Mouse (Mus musculus): ENCODE measurements around the gene Setdb1. TPM values are rescaled to one million over a fixed set of nuclear protein-coding genes. Genes with fewer than 3 reads are reported as not detected.

Setdb1 gene
- polyA plus RNA-seq (2017; shearing (Covaris generic)): 38.1 TPM

DNA sequence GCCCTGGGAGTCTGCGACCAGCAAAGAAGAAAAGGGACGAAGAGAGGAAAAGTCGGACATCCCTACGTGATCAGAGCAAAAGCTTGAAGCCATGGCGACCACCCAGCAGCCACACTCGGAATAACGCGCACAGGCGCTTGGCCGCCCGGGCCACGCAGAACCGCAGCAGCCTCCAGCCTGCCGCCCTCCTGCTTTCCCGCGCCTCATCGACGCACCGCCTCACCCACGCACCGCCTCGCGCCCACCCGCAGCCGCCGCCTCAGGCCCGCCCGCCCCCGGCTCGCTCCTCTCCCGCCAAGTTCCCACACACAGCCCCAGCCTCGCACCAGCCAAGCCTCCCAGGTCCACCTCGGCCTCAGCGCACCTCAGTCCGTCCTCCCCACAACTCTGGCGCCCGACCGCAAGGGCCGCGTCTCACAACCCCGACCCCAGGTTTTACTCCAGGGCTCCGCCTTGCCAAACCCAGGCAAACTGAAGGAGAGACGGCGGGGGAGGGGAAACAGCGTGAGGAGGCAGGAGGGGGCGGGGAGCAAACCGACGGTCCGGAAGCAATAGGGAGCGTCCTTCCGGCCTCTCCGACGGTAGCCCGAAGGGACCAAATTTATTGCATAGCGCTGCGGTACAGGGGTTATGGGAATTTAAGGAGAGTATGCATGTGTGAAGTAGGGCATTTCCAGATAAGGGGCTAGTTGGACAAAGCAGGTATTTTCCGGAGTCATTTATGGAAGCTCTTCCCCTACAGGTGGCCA, at the start of gene Setdb1:
Gene Setdb1, minus strand, starts transcription at position 502 of the 749 bp plus-strand sequence.

DNA sequence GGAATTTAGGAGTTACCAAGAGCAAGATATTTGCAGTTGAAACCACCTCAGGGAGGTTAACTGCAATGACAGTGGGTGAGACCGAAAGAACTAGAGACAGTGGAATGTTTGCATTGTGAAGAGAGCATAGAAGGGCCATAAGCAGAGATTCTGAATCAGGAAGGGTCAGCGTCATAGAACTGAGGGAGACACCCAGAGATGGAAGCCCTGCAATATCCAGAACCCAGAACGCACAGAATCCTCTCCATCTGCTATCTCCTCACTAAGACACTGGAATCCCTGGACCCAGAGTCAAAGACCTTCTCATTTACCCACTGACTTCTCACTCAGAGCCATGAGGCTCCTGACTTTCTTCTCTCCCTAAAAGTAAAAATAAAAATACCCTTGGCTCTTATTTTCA, 45.7 kb upstream of the Setdb1 start, which contains the start of gene 4930558C23Rik:
Gene 4930558C23Rik, minus strand, starts transcription at position 101 of the 400 bp plus-strand sequence.

DNA sequence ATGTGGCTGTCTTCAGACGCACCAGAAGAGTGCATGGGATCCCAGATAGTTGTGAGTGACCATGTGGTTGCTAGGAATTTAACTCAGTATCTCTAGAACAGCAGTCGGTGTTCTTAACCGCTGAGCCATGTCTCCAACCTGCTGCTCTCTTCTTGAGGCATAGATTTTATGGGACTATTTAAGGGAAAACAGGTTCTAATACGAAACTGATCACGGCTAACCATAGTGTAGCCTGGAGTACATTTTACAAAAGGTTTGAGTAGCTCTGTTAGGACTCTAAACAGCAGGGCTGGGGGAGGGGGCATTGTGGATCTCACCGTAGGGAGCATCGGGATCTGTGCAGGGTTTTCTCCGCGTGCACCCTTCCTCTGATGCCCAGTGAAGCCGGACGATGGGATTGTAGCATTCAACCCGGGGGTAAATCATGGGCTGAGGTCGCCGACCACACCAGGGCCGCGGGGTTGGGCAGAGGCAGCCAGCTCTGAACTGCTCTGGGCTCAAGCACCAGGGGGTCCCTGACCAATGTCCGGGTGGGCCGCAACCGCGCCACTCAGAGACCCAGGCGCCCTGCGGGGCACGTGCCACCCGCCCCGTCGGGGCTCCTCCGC, 42.4 kb downstream of the Setdb1 start, which contains the start of gene Cers2:
Gene Cers2, plus strand, starts transcription at position 306 of the 608 bp plus-strand sequence.

DNA sequence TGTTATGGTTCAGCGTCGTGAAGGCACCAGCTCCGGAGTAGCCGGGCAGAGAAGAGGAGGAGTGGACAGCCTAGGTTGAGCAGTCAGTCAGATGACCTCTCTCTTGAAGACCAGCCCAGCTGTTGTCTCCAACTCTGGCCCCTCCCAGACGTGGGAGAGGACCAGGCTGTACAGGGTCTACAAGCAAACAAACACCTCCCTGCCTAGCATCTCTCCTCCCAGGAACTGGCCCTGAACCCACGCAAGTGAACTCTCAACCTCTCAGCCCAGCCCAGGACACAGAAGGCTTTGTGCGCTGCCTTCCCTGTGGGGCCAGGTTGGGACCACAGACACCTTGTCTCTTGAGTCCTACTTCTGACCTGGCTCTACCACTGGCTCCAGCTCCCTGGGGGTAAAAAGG, 49.9 kb downstream of the Setdb1 start, which contains the start of gene Anxa9:
Gene Anxa9, minus strand, starts transcription at position 77 of the 400 bp plus-strand sequence.

DNA sequence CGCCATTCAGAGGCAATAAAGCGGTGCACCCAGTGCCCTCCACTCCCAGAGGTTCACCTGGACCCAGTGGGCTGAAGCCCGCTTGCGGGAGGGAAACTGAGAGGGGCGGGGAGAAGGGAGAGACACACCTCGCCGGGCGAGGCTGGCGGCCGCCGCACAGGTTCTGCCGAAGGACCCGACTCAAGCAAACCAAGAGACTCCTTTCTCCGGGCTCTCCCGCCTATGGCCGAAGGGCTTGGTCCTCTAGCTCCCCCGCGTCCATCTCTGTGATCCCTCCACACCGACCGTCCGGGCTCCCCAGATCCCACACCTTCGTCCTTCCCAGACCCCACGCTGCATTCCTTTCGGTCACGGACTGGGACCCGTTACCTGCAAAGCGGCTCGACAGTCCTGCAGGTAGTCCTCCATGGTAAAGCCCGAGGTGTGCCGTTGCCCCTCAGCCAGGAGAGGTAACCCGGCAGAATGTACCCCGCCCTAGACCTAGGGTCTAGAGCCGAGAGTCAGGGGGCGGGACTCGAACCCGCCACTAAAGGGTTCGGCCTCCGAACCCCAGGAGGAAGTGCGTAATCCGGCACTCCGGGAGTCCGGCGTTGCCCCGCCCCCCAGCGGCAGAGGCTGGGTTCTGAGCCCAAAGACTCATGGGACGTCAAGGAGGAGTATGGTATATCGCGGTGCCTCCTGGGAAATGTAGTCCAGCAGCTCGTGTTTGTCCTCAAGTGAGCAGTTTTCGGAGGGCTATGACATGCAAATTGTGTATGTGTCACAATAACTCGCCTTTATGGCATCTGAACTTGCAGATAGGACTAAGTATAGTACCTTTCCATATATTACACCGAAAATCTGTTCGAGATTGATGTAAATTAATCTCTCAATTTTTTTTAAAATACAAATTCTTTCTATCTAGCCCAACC, 75.5 kb downstream of the Setdb1 start, which contains the start of the genes Mindy1 and Prune1:
Gene Mindy1, plus strand, starts transcription at position 130 of the 911 bp plus-strand sequence.
Gene Prune1, minus strand, starts transcription at position 861 of the 911 bp plus-strand sequence.

Other genes with a start within 250 kb of the Setdb1 start
- gene Vps72, start 246.2 kb downstream of the Setdb1 start, polyA plus RNA-seq (2017; shearing (Covaris generic)): 112 TPM
- 1.5 TPM for gene Tmod4, start 232.7 kb downstream of the Setdb1 start, polyA plus RNA-seq (2017; shearing (Covaris generic))
- gene Scnm1, start 223.2 kb downstream of the Setdb1 start, polyA plus RNA-seq (2017; shearing (Covaris generic)): 106 TPM
- 31.8 TPM for gene Lysmd1, start 223.1 kb downstream of the Setdb1 start, polyA plus RNA-seq (2017; shearing (Covaris generic))
- 230 TPM for gene Tnfaip8l2, start 214.8 kb downstream of the Setdb1 start, polyA plus RNA-seq (2017; shearing (Covaris generic))
- gene Sema6c, start 196.7 kb downstream of the Setdb1 start, polyA plus RNA-seq (2017; shearing (Covaris generic)): 2.2 TPM
- 29.6 TPM for gene Gabpb2, start 139.3 kb downstream of the Setdb1 start, polyA plus RNA-seq (2017; shearing (Covaris generic))
- gene Cdc42se1, start 128.5 kb downstream of the Setdb1 start, polyA plus RNA-seq (2017; shearing (Covaris generic)): 405 TPM
- gene Mllt11, start 125.0 kb downstream of the Setdb1 start, polyA plus RNA-seq (2017; shearing (Covaris generic)): 7.6 TPM
- 1.3 TPM for gene Gm128, start 115.6 kb downstream of the Setdb1 start, polyA plus RNA-seq (2017; shearing (Covaris generic))
- gene Bnipl, start 106.0 kb downstream of the Setdb1 start, polyA plus RNA-seq (2017; shearing (Covaris generic)): 0.19 TPM
- gene Mindy1, start 75.9 kb downstream of the Setdb1 start, polyA plus RNA-seq (2017; shearing (Covaris generic)): 29.0 TPM
- gene Prune1, start 75.1 kb downstream of the Setdb1 start, polyA plus RNA-seq (2017; shearing (Covaris generic)): 7.9 TPM
- 0.41 TPM for gene Anxa9, start 50.0 kb downstream of the Setdb1 start, polyA plus RNA-seq (2017; shearing (Covaris generic))
- 228 TPM for gene Cers2, start 42.4 kb downstream of the Setdb1 start, polyA plus RNA-seq (2017; shearing (Covaris generic))
- not detected for gene 4930558C23Rik, start 45.6 kb upstream of the Setdb1 start, polyA plus RNA-seq (2017; shearing (Covaris generic))
- gene Arnt, start 77.2 kb upstream of the Setdb1 start, polyA plus RNA-seq (2017; shearing (Covaris generic)): 52.0 TPM
- gene Ctsk, start 142.1 kb upstream of the Setdb1 start, polyA plus RNA-seq (2017; shearing (Covaris generic)): not detected
- 350 TPM for gene Ctss, start 169.6 kb upstream of the Setdb1 start, polyA plus RNA-seq (2017; shearing (Covaris generic))
- not detected for gene Hormad1, start 202.5 kb upstream of the Setdb1 start, polyA plus RNA-seq (2017; shearing (Covaris generic))
- gene Golph3l, start 231.7 kb upstream of the Setdb1 start, polyA plus RNA-seq (2017; shearing (Covaris generic)): 42.0 TPM

Data from CD4-positive, CD25-positive, alpha-beta regulatory T cell (primary cell).